Mouse (Mus musculus) liver, adult 2 months (tissue): Measurements from ENCODE around the gene Rasgrf1. TPM values are rescaled to one million over a fixed set of nuclear protein-coding genes. Genes with fewer than 3 reads are reported as not detected.

Experiments used
- DNase-seq: peaks from one replicate; pipeline ENCODE4 v3.0.0-alpha.2; 2011; ENCODE audit warnings: low read depth, low spot score; ENCODE audit errors: extremely low read depth
- H3K27ac ChIP-seq: fragments of 200-500 bp; replicated peaks from 2 replicates; pipeline ENCODE4 v1.5.1; 2012; ENCODE audit warnings: low read depth, mild to moderate bottlenecking, control low read depth, inconsistent platforms, low read length; ENCODE audit not compliant: insufficient read depth
- H3K27me3 ChIP-seq: fragments of 200-500 bp; 2 replicates; pipeline ENCODE4 v1.6.1; 2012; ENCODE audit warnings: mild to moderate bottlenecking, moderate library complexity, low read length, inconsistent platforms; ENCODE audit not compliant: control insufficient read depth, insufficient read depth
- H3K36me3 ChIP-seq: fragments of 200-500 bp; 2 replicates; pipeline ENCODE4 v1.6.1; 2012; ENCODE audit warnings: low read length, inconsistent platforms; ENCODE audit not compliant: control insufficient read depth, insufficient read depth
- H3K4me1 ChIP-seq: fragments of 200-500 bp; 2 replicates; pipeline ENCODE4 v1.6.1; 2011; ENCODE audit warnings: low read length; ENCODE audit not compliant: control insufficient read depth, insufficient read depth
- H3K4me3 ChIP-seq: fragments of 200-500 bp; 2 replicates; pipeline ENCODE4 v1.5.1; 2011; ENCODE audit warnings: low read depth, mild to moderate bottlenecking, control low read depth, low read length, moderate library complexity; ENCODE audit not compliant: insufficient read depth
- H3K79me2 ChIP-seq: fragments of 200-500 bp; 2 replicates; pipeline ENCODE4 v1.6.1; 2012; ENCODE audit warnings: inconsistent platforms, mild to moderate bottlenecking, low read length, moderate library complexity; ENCODE audit not compliant: control insufficient read depth, insufficient read depth
- H3K9ac ChIP-seq: fragments of 200-500 bp; 2 replicates; pipeline ENCODE4 v1.6.1; 2012; ENCODE audit warnings: low read depth, mild to moderate bottlenecking, control low read depth, inconsistent platforms, low read length
- CTCF ChIP-seq: fragments of 200-500 bp; IDR thresholded peaks from 2 replicates; pipeline ENCODE4 v1.5.1; 2011; ENCODE audit warnings: low read depth, low read length, control low read depth
- POLR2A ChIP-seq: fragments of 200-500 bp; IDR thresholded peaks from 2 replicates; pipeline ENCODE4 v1.6.1; 2011; ENCODE audit warnings: low read length, control low read depth; ENCODE audit not compliant: insufficient read depth; ENCODE audit errors: extremely low read depth
- WGBS: fragments of 180-500 bp; shearing (Covaris S2); methylation state at CpG from one replicate; pipeline ENCODE4 v1.1.7; 2018; 5-methylcytosine and 5-hydroxymethylcytosine counted together
- polyA plus RNA-seq: library from polyadenylated mRNA; depleted of rRNA; stranded (reverse); fragments of >200 nt; gene quantifications from 2 replicates; pipeline ENCODE4 v1.2.3, GENCODE M21; 2012
- total RNA-seq: library from RNA; depleted of rRNA; stranded (reverse); fragments of >200 nt; gene quantifications from 2 replicates; pipeline ENCODE4 v1.2.3, GENCODE M21; 2014

Gene Rasgrf1
- total and polyA plus RNA-seq, 2 experiments = 0.09 TPM; not detected in 1

GRCm38 (mm10) chr9:89869594-89869993, 40.1 kb upstream of the Rasgrf1 start:
- no peaks in the 10 kb centered on the region for H3K4me1 ChIP-seq
- no peak for DNase-seq
- H3K9ac ChIP-seq = no peak overlapping the region
- H3K27me3 ChIP-seq = peaks cover 9% of the 10 kb centered on the region; the same call in 1 of the 2 replicates
- no peak overlapping the region for H3K27ac ChIP-seq
- H3K36me3 ChIP-seq = no peaks in the 10 kb centered on the region
- H3K4me3 ChIP-seq = no peak overlapping the region
- no peaks in the 10 kb centered on the region for H3K79me2 ChIP-seq
- WGBS = 24% methylated on average over 2 of the region's 2 CpGs
- TF ChIP-seq POLR2A (no peak), CTCF (no peak)

GRCm38 (mm10) chr9:89870531-89871150, 39.1 kb upstream of the Rasgrf1 start:
- no peak overlapping the region for H3K27ac ChIP-seq
- H3K4me1 ChIP-seq = no peaks in the 10 kb centered on the region
- H3K9ac ChIP-seq = no peak overlapping the region
- WGBS = 15% methylated on average over 8 of the region's 8 CpGs
- no peaks in the 10 kb centered on the region for H3K36me3 ChIP-seq
- peaks cover 9% of the 10 kb centered on the region; the same call in 1 of the 2 replicates for H3K27me3 ChIP-seq
- TF ChIP-seq CTCF (no peak), POLR2A (no peak)
- H3K79me2 ChIP-seq = no peaks in the 10 kb centered on the region
- no peak overlapping the region for H3K4me3 ChIP-seq
- DNase-seq = no peak

GRCm38 (mm10) chr9:89872137-89872536, 37.6 kb upstream of the Rasgrf1 start:
- no peak for TF ChIP-seq POLR2A
- TF ChIP-seq CTCF = no peak
- H3K4me1 ChIP-seq = no peaks in the 10 kb centered on the region
- no peak overlapping the region for H3K4me3 ChIP-seq
- peaks cover 9% of the 10 kb centered on the region; the same call in 1 of the 2 replicates for H3K27me3 ChIP-seq
- H3K9ac ChIP-seq = no peak overlapping the region
- WGBS = 68% methylated on average over 6 of the region's 6 CpGs
- DNase-seq = peak; percentile 11
- no peaks in the 10 kb centered on the region for H3K79me2 ChIP-seq
- H3K27ac ChIP-seq = no peak overlapping the region
- H3K36me3 ChIP-seq = no peaks in the 10 kb centered on the region

- Histone ChIP-seq H3K36me3 (no peaks in the 10 kb centered on the region), H3K27me3 (peaks cover 5% of the 10 kb centered on the region; the same call in 1 of the 2 replicates), H3K4me1 (no peaks in the 10 kb centered on the region), H3K9ac (no peak overlapping the region), H3K4me3 (no peak overlapping the region), H3K27ac (no peak overlapping the region), H3K79me2 (no peaks in the 10 kb centered on the region)
- 51% methylated on average over 7 of the region's 7 CpGs for WGBS
- no peak for DNase-seq
- TF ChIP-seq POLR2A (no peak), CTCF (no peak)
Observed at GRCm38 (mm10) chr9:89874434-89874833, 35.3 kb upstream of the Rasgrf1 start.

GRCm38 (mm10) chr9:89875551-89875950, 34.2 kb upstream of the Rasgrf1 start:
- Histone ChIP-seq H3K36me3 (no peaks in the 10 kb centered on the region), H3K27ac (no peak overlapping the region), H3K4me1 (no peaks in the 10 kb centered on the region), H3K9ac (no peak overlapping the region), H3K79me2 (no peaks in the 10 kb centered on the region), H3K4me3 (no peak overlapping the region), H3K27me3 (peaks cover 10% of the 10 kb centered on the region; the same call in 1 of the 2 replicates)
- no peak for DNase-seq
- TF ChIP-seq CTCF (no peak), POLR2A (no peak)
- WGBS = 51% methylated on average over 5 of the region's 5 CpGs

- H3K27ac ChIP-seq = no peak overlapping the region
- no peak overlapping the region for H3K9ac ChIP-seq
- TF ChIP-seq POLR2A = no peak
- TF ChIP-seq CTCF = no peak
- no peaks in the 10 kb centered on the region for H3K4me1 ChIP-seq
- H3K27me3 ChIP-seq = peaks cover 16% of the 10 kb centered on the region
- no peak overlapping the region for H3K4me3 ChIP-seq
- H3K79me2 ChIP-seq = no peaks in the 10 kb centered on the region
- DNase-seq = no peak
- WGBS = 44% methylated on average over 11 of the region's 11 CpGs
- H3K36me3 ChIP-seq = no peaks in the 10 kb centered on the region
Observed at GRCm38 (mm10) chr9:89878471-89879020, 31.2 kb upstream of the Rasgrf1 start.
